Mouse (Mus musculus): ENCODE measurements around the gene Mrps18b.

The Mrps18b gene

GRCm38 (mm10) chr17:35874721-35875120 lies 41.5 kb downstream of the Mrps18b start:
- DNase-seq (ENCODE audit: low spot score): no peak

- DNase-seq (ENCODE audit: low spot score): peak; percentile 80
Measured at GRCm38 (mm10) chr17:35873774-35874519, 42.2 kb downstream of the Mrps18b start.

GRCm38 (mm10) chr17:35870884-35871696 lies 45.1 kb downstream of the Mrps18b start:
- peak; percentile 67 for DNase-seq (ENCODE audit: low spot score)

GRCm38 (mm10) chr17:35870151-35870883 lies 45.9 kb downstream of the Mrps18b start:
- DNase-seq (ENCODE audit: low spot score): peak; percentile 87

GRCm38 (mm10) chr17:35869346-35870067 lies 46.7 kb downstream of the Mrps18b start:
- no peak for DNase-seq (ENCODE audit: low spot score)

- DNase-seq (ENCODE audit: low spot score): no peak
Measured at GRCm38 (mm10) chr17:35868961-35869345, 47.2 kb downstream of the Mrps18b start.

GRCm38 (mm10) chr17:35868165-35868820 lies 47.9 kb downstream of the Mrps18b start:
- DNase-seq (ENCODE audit: low spot score): peak; percentile 54

GRCm38 (mm10) chr17:35866911-35867890 lies 49.0 kb downstream of the Mrps18b start:
- DNase-seq (ENCODE audit: low spot score): peak; percentile 31

GRCm38 (mm10) chr17:35866281-35866831 lies 49.8 kb downstream of the Mrps18b start:
- DNase-seq (ENCODE audit: low spot score): no peak

GRCm38 (mm10) chr17:35865481-35866280 lies 50.5 kb downstream of the Mrps18b start, which contains the start of gene Ppp1r18:
Gene Ppp1r18 (plus strand): TSS chr17:35865593.
- no peak for DNase-seq (ENCODE audit: low spot score)

GRCm38 (mm10) chr17:35864832-35865353 lies 51.3 kb downstream of the Mrps18b start:
- DNase-seq (ENCODE audit: low spot score): no peak

- peak; percentile 88 for DNase-seq (ENCODE audit: low spot score)
Measured at GRCm38 (mm10) chr17:35861198-35861857, 54.9 kb downstream of the Mrps18b start, which contains the start of gene Nrm. Gene Nrm (plus strand): TSS chr17:35861318.

GRCm38 (mm10) chr17:35860831-35861197 lies 55.4 kb downstream of the Mrps18b start:
- no peak for DNase-seq (ENCODE audit: low spot score)
